Mouse (Mus musculus): ENCODE data around the gene Adamts17. TPM values are rescaled to one million over a fixed set of nuclear protein-coding genes. Genes with fewer than 3 reads are reported as not detected.

Gene Adamts17
- polyA plus RNA-seq, 1 experiment from 2014 or later, result 11.2 TPM

- DNase-seq (ENCODE audit: low spot score), result no peak
- no peak overlapping the region for H3K9ac ChIP-seq (ENCODE audit: low read depth, low read length)
- no peak for ATAC-seq (ENCODE audit: low read depth)
- no peaks in the 10 kb centered on the region for H3K9me3 ChIP-seq (ENCODE audit: control insufficient read depth, low read length)
- no peak overlapping the region for H3K4me2 ChIP-seq (ENCODE audit: low read depth, low read length)
- WGBS, result 64% methylated on average over 3 of the region's 3 CpGs
- no peak overlapping the region for H3K4me3 ChIP-seq (ENCODE audit: low read depth, low read length)
- no peaks in the 10 kb centered on the region for H3K27me3 ChIP-seq (replicated peaks; ENCODE audit: control insufficient read depth, insufficient read depth, low read length)
- H3K27ac ChIP-seq (replicated peaks; ENCODE audit: low read depth, low read length), result 0 out of 2 replicates have a peak overlapping the region, but pooled peaks have one; percentile 15
- H3K4me1 ChIP-seq (ENCODE audit: control insufficient read depth, insufficient read depth, low read length), result no peaks in the 10 kb centered on the region
- no peaks in the 10 kb centered on the region for H3K36me3 ChIP-seq (ENCODE audit: control insufficient read depth, insufficient read depth, low read length)
Observed at GRCm38 (mm10) chr7:67115056-67115455, 275.5 kb downstream of the Adamts17 start.

GRCm38 (mm10) chr7:67135140-67135539 is 295.6 kb downstream of the Adamts17 start:
- peak; percentile 24 for DNase-seq (ENCODE audit: low spot score)
- Histone ChIP-seq H3K9ac (ENCODE audit: low read depth, low read length) (no peak overlapping the region), H3K36me3 (ENCODE audit: control insufficient read depth, insufficient read depth, low read length) (no peaks in the 10 kb centered on the region), H3K9me3 (ENCODE audit: control insufficient read depth, low read length) (no peaks in the 10 kb centered on the region), H3K27me3 (replicated peaks; ENCODE audit: control insufficient read depth, insufficient read depth, low read length) (no peaks in the 10 kb centered on the region), H3K27ac (replicated peaks; ENCODE audit: low read depth, low read length) (no peak overlapping the region), H3K4me3 (ENCODE audit: low read depth, low read length) (no peak overlapping the region), H3K4me1 (ENCODE audit: control insufficient read depth, insufficient read depth, low read length) (peaks cover 4% of the 10 kb centered on the region; the same call in 1 of the 2 replicates), H3K4me2 (ENCODE audit: low read depth, low read length) (no peak overlapping the region)
- no peak for ATAC-seq (ENCODE audit: low read depth)
- 43% methylated on average over 2 of the region's 2 CpGs for WGBS

- no peak overlapping the region for H3K9ac ChIP-seq (ENCODE audit: low read depth, low read length)
- H3K9me3 ChIP-seq (ENCODE audit: control insufficient read depth, low read length), result no peaks in the 10 kb centered on the region
- no peaks in the 10 kb centered on the region for H3K27me3 ChIP-seq (replicated peaks; ENCODE audit: control insufficient read depth, insufficient read depth, low read length)
- no peak overlapping the region for H3K4me3 ChIP-seq (ENCODE audit: low read depth, low read length)
- H3K4me2 ChIP-seq (ENCODE audit: low read depth, low read length), result no peak overlapping the region
- DNase-seq (ENCODE audit: low spot score) (peak; percentile 53), ATAC-seq (ENCODE audit: low read depth) (no peak)
- WGBS, result 16% methylated on average over 11 of the region's 11 CpGs
- H3K4me1 ChIP-seq (ENCODE audit: control insufficient read depth, insufficient read depth, low read length), result peaks cover 19% of the 10 kb centered on the region; the same call in 1 of the 2 replicates
- H3K27ac ChIP-seq (replicated peaks; ENCODE audit: low read depth, low read length), result no peak overlapping the region; the same call in 1 of the 2 replicates
- no peaks in the 10 kb centered on the region for H3K36me3 ChIP-seq (ENCODE audit: control insufficient read depth, insufficient read depth, low read length)
Observed at GRCm38 (mm10) chr7:67142347-67143015, 302.9 kb downstream of the Adamts17 start.

- Histone ChIP-seq H3K9me3 (ENCODE audit: control insufficient read depth, low read length) (no peaks in the 10 kb centered on the region), H3K9ac (ENCODE audit: low read depth, low read length) (no peak overlapping the region), H3K4me2 (ENCODE audit: low read depth, low read length) (no peak overlapping the region), H3K27ac (replicated peaks; ENCODE audit: low read depth, low read length) (peak overlapping the region; percentile 75), H3K4me1 (ENCODE audit: control insufficient read depth, insufficient read depth, low read length) (peaks cover 19% of the 10 kb centered on the region; the same call in 1 of the 2 replicates), H3K27me3 (replicated peaks; ENCODE audit: control insufficient read depth, insufficient read depth, low read length) (no peaks in the 10 kb centered on the region), H3K4me3 (ENCODE audit: low read depth, low read length) (no peak overlapping the region), H3K36me3 (ENCODE audit: control insufficient read depth, insufficient read depth, low read length) (0 out of 2 replicates have a peak, but pooled peaks cover 5% of the 10 kb centered on the region)
- ATAC-seq (ENCODE audit: low read depth) (peak; percentile 56), DNase-seq (ENCODE audit: low spot score) (peak; percentile 87)
- WGBS, result 35% methylated on average over 7 of the region's 7 CpGs
Observed at GRCm38 (mm10) chr7:67145748-67146147, 306.2 kb downstream of the Adamts17 start.

- no peak overlapping the region for H3K4me3 ChIP-seq (ENCODE audit: low read depth, low read length)
- DNase-seq (ENCODE audit: low spot score) (peak; percentile 18), ATAC-seq (ENCODE audit: low read depth) (peak; percentile 61)
- H3K36me3 ChIP-seq (ENCODE audit: control insufficient read depth, insufficient read depth, low read length), result 0 out of 2 replicates have a peak, but pooled peaks cover 9% of the 10 kb centered on the region
- no peaks in the 10 kb centered on the region for H3K9me3 ChIP-seq (ENCODE audit: control insufficient read depth, low read length)
- 43% methylated on average over 6 of the region's 6 CpGs for WGBS
- no peak overlapping the region for H3K9ac ChIP-seq (ENCODE audit: low read depth, low read length)
- no peak overlapping the region for H3K4me2 ChIP-seq (ENCODE audit: low read depth, low read length)
- peak overlapping the region; percentile 75 for H3K27ac ChIP-seq (replicated peaks; ENCODE audit: low read depth, low read length)
- H3K4me1 ChIP-seq (ENCODE audit: control insufficient read depth, insufficient read depth, low read length), result peaks cover 19% of the 10 kb centered on the region; the same call in 1 of the 2 replicates
- H3K27me3 ChIP-seq (replicated peaks; ENCODE audit: control insufficient read depth, insufficient read depth, low read length), result no peaks in the 10 kb centered on the region
Observed at GRCm38 (mm10) chr7:67146151-67146550, 306.6 kb downstream of the Adamts17 start.

GRCm38 (mm10) chr7:67149707-67150106 is 310.2 kb downstream of the Adamts17 start:
- no peaks in the 10 kb centered on the region for H3K27me3 ChIP-seq (replicated peaks; ENCODE audit: control insufficient read depth, insufficient read depth, low read length)
- H3K9me3 ChIP-seq (ENCODE audit: control insufficient read depth, low read length), result no peaks in the 10 kb centered on the region
- H3K4me1 ChIP-seq (ENCODE audit: control insufficient read depth, insufficient read depth, low read length), result peaks cover 11% of the 10 kb centered on the region; the same call in 1 of the 2 replicates
- ATAC-seq (ENCODE audit: low read depth), result no peak
- no peak for DNase-seq (ENCODE audit: low spot score)
- no peak overlapping the region for H3K27ac ChIP-seq (replicated peaks; ENCODE audit: low read depth, low read length)
- WGBS, result 96% methylated on average over 16 of the region's 16 CpGs
- H3K4me3 ChIP-seq (ENCODE audit: low read depth, low read length), result no peak overlapping the region
- no peak overlapping the region for H3K9ac ChIP-seq (ENCODE audit: low read depth, low read length)
- no peak overlapping the region for H3K4me2 ChIP-seq (ENCODE audit: low read depth, low read length)
- H3K36me3 ChIP-seq (ENCODE audit: control insufficient read depth, insufficient read depth, low read length), result 0 out of 2 replicates have a peak, but pooled peaks cover 11% of the 10 kb centered on the region

GRCm38 (mm10) chr7:67152626-67153025 is 313.1 kb downstream of the Adamts17 start:
- Histone ChIP-seq H3K27ac (replicated peaks; ENCODE audit: low read depth, low read length) (no peak overlapping the region), H3K9ac (ENCODE audit: low read depth, low read length) (no peak overlapping the region), H3K9me3 (ENCODE audit: control insufficient read depth, low read length) (no peaks in the 10 kb centered on the region), H3K4me3 (ENCODE audit: low read depth, low read length) (no peak overlapping the region), H3K36me3 (ENCODE audit: control insufficient read depth, insufficient read depth, low read length) (0 out of 2 replicates have a peak, but pooled peaks cover 11% of the 10 kb centered on the region), H3K4me1 (ENCODE audit: control insufficient read depth, insufficient read depth, low read length) (no peaks in the 10 kb centered on the region), H3K27me3 (replicated peaks; ENCODE audit: control insufficient read depth, insufficient read depth, low read length) (no peaks in the 10 kb centered on the region), H3K4me2 (ENCODE audit: low read depth, low read length) (no peak overlapping the region)
- DNase-seq (ENCODE audit: low spot score) (no peak), ATAC-seq (ENCODE audit: low read depth) (no peak)
- WGBS, result 14% methylated on average over 3 of the region's 3 CpGs

GRCm38 (mm10) chr7:67162135-67162534 is 322.6 kb downstream of the Adamts17 start:
- Histone ChIP-seq H3K9ac (ENCODE audit: low read depth, low read length) (no peak overlapping the region), H3K4me1 (ENCODE audit: control insufficient read depth, insufficient read depth, low read length) (no peaks in the 10 kb centered on the region), H3K9me3 (ENCODE audit: control insufficient read depth, low read length) (no peaks in the 10 kb centered on the region), H3K27ac (replicated peaks; ENCODE audit: low read depth, low read length) (no peak overlapping the region), H3K4me3 (ENCODE audit: low read depth, low read length) (no peak overlapping the region), H3K36me3 (ENCODE audit: control insufficient read depth, insufficient read depth, low read length) (no peaks in the 10 kb centered on the region), H3K27me3 (replicated peaks; ENCODE audit: control insufficient read depth, insufficient read depth, low read length) (no peaks in the 10 kb centered on the region), H3K4me2 (ENCODE audit: low read depth, low read length) (no peak overlapping the region)
- DNase-seq (ENCODE audit: low spot score) (no peak), ATAC-seq (ENCODE audit: low read depth) (no peak)
- WGBS, result 95% methylated on average over 8 of the region's 8 CpGs

GRCm38 (mm10) chr7:67168288-67168687 is 328.8 kb downstream of the Adamts17 start:
- Histone ChIP-seq H3K9ac (ENCODE audit: low read depth, low read length) (no peak overlapping the region), H3K36me3 (ENCODE audit: control insufficient read depth, insufficient read depth, low read length) (no peaks in the 10 kb centered on the region), H3K4me3 (ENCODE audit: low read depth, low read length) (no peak overlapping the region), H3K4me2 (ENCODE audit: low read depth, low read length) (no peak overlapping the region), H3K27ac (replicated peaks; ENCODE audit: low read depth, low read length) (no peak overlapping the region), H3K27me3 (replicated peaks; ENCODE audit: control insufficient read depth, insufficient read depth, low read length) (no peaks in the 10 kb centered on the region), H3K9me3 (ENCODE audit: control insufficient read depth, low read length) (no peaks in the 10 kb centered on the region), H3K4me1 (ENCODE audit: control insufficient read depth, insufficient read depth, low read length) (no peaks in the 10 kb centered on the region)
- DNase-seq (ENCODE audit: low spot score), result no peak
- ATAC-seq (ENCODE audit: low read depth), result no peak
- WGBS, result 74% methylated on average over 9 of the region's 9 CpGs
